8 mouse cellular contexts compared by ENCODE assay signal in the genomic region with DNA sequence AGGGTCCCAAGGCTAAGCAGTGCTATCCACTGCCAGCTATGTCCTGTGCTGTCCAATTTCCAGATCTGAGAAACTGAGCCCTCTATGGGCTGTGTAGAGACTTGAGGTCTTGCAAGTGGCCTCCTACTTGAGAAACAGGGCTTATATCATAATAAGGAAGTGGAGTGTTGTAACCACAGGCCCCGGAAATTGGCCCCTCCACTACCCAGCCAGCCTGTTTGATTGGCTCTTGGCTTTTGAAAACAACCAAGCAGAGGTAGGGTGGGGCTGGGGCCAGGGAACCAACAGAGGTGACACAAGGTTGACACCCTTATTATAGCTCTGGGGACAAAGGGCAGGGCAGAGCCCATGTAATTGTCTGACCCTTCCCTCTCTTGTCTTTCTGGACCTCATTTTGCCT. TPM values are rescaled to one million over a fixed set of nuclear protein-coding genes. Genes with fewer than 3 reads are reported as not detected.
DNase-seq lines count a peak whose midpoint lies in the region; ATAC-seq and TF ChIP-seq lines count a peak whose summit lies in the region.

No protein-coding gene starts in this region.

- no peaks in the 10 kb centered on the region for H3K4me1 ChIP-seq in kidney, adult 2 months (ENCODE audit: control insufficient read depth, insufficient read depth, low read length)
- H3K4me1 ChIP-seq in kidney, embryonic 14.5 days (ENCODE audit: control insufficient read depth, insufficient read depth, low read length), result peaks cover 74% of the 10 kb centered on the region

- no peaks in the 10 kb centered on the region; the same call in 1 of the 2 replicates for H3K27me3 ChIP-seq in kidney, adult 2 months (replicated peaks; ENCODE audit: control insufficient read depth, insufficient read depth, low read length)
- peaks cover 3% of the 10 kb centered on the region; the same call in 1 of the 2 replicates for H3K27me3 ChIP-seq in kidney, embryonic 14.5 days (ENCODE audit: control insufficient read depth, insufficient read depth, low read length)

- ATAC-seq in monocyte, adult 5-6 weeks (replicated peaks; ENCODE audit: insufficient number of reproducible peaks, low FRiP score, low TSS enrichment, poor library complexity, severe bottlenecking), result peak; percentile 68
- no peak for ATAC-seq in kidney, embryonic 14.5 days (ENCODE audit: low FRiP score, low TSS enrichment)

- no peak for TF ChIP-seq CTCF in kidney, adult 2 months (conservative IDR thresholded peaks at IDR 0.05; ENCODE audit: insufficient read depth, insufficient read length, low read depth, low read length)

- H3K9ac ChIP-seq in kidney, embryonic 14.5 days (ENCODE audit: low read depth, low read length), result no peak overlapping the region

- H3K9me3 ChIP-seq in kidney, embryonic 14.5 days (ENCODE audit: control insufficient read depth, low read length), result no peaks in the 10 kb centered on the region

- H3K4me2 ChIP-seq in kidney, embryonic 14.5 days (replicated peaks; ENCODE audit: low read depth, low read length), result no peak overlapping the region

- peak; percentile 49 for DNase-seq in kidney, adult 2 months
- DNase-seq in kidney, adult 11 months, result no peak
- DNase-seq in c-Kit-positive CD71-positive TER-119-positive erythroid progenitor cells, embryonic 14.5 days (ENCODE audit: low spot score), result peak; percentile 76
- DNase-seq in large intestine, adult 2 months (ENCODE audit: low read depth, low spot score), result peak; percentile 92
- peak; percentile 84 to 90 for DNase-seq in thymus, postnatal 36 days
- DNase-seq in layer of hippocampus, adult 18-20 months (ENCODE audit: low spot score in 2 of 2), result no peak

- TF ChIP-seq POLR2A in kidney, adult 2 months (IDR thresholded peaks at IDR 0.05; ENCODE audit: low read depth, low read length), result no peak

- H3K36me3 ChIP-seq in kidney, adult 2 months (ENCODE audit: control insufficient read depth, insufficient read depth, low read length), result no peaks in the 10 kb centered on the region
- H3K36me3 ChIP-seq in kidney, embryonic 14.5 days (ENCODE audit: control insufficient read depth, insufficient read depth, low read length), result no peaks in the 10 kb centered on the region

- no peak overlapping the region for H3K4me3 ChIP-seq in kidney, adult 2 months (ENCODE audit: insufficient read depth, low read depth, low read length)
- no peak overlapping the region for H3K4me3 ChIP-seq in kidney, embryonic 14.5 days (ENCODE audit: low read length)

- 70% methylated on average over 1 of the region's 1 CpGs for WGBS in kidney, adult 2 months
- WGBS in large intestine, adult 2 months, result 17% methylated on average over 1 of the region's 1 CpGs
- WGBS in kidney, embryonic 14.5 days, result 33% methylated on average over 1 of the region's 1 CpGs

- no peak overlapping the region for H3K27ac ChIP-seq in kidney, adult 2 months (ENCODE audit: insufficient read depth, low read depth, low read length)
- no peak overlapping the region for H3K27ac ChIP-seq in kidney, embryonic 14.5 days (ENCODE audit: low read depth, low read length)

RNA-seq across cellular contexts. Expression of gene Kif21b, which starts 3.9 kb away (rescaled TPM):
- 1.3 and 4.2 TPM in 2 replicates for polyA plus RNA-seq in kidney, adult 2 months (2012; rRNA removed)
- 13.6 and 22.5 TPM in 2 replicates for polyA plus RNA-seq in large intestine, adult 2 months (2012; rRNA removed)
- total RNA-seq in monocyte, adult 5-6 weeks (2017), result 77.9 to 156 TPM (median 101 TPM) in 3 replicates
- total RNA-seq in layer of hippocampus, adult 18-20 months (2021), result 10 to 100 TPM; 31.7 to 31.9 TPM
- 3.2 and 3.3 TPM in 2 replicates for polyA plus RNA-seq in kidney, embryonic 14.5 days (2014; fragmentation: Nextera tagmentation; extraction: Ambion mirVana)

Comparison
In these comparisons a context has a peak if more than half of its experiments do, and no peak if none do; other contexts are left out.
1. DNase-seq: peak in kidney, adult 2 months (single experiment), c-Kit-positive CD71-positive TER-119-positive erythroid progenitor cells, embryonic 14.5 days (single experiment), large intestine, adult 2 months (single experiment) and thymus, postnatal 36 days (2 of 2); none in kidney, adult 11 months (single experiment) and layer of hippocampus, adult 18-20 months (0 of 2).